Mouse (Mus musculus): ENCODE data around the gene Cat. TPM values are rescaled to one million over a fixed set of nuclear protein-coding genes. Genes with fewer than 3 reads are reported as not detected.

Cat gene
- 103 and 105 TPM in 2 replicates for polyA plus RNA-seq (2011; ENCODE audit: insufficient read depth, insufficient read length, low read depth, missing spikeins)

- H3K9me3 ChIP-seq (replicated peaks; ENCODE audit: control insufficient read depth, insufficient read depth, low read length, poor library complexity, severe bottlenecking): no peaks in the 10 kb centered on the region
Measured at GRCm38 (mm10) chr2:103484617-103485401, at the start of gene Cat. Gene Cat (minus strand): TSS chr2:103485160.

GRCm38 (mm10) chr2:103525596-103525995, 40.6 kb upstream of the Cat start:
- H3K36me3 ChIP-seq (ENCODE audit: control insufficient read depth, insufficient read depth, low read length, poor library complexity, severe bottlenecking): no peaks in the 10 kb centered on the region
- no peaks in the 10 kb centered on the region for H3K27me3 ChIP-seq (ENCODE audit: control insufficient read depth, insufficient read depth, low read length, poor library complexity, severe bottlenecking)
- no peak overlapping the region for H3K4me3 ChIP-seq (ENCODE audit: low read depth, low read length)
- no peak for TF ChIP-seq EP300 (IDR thresholded peaks at IDR 0.05; ENCODE audit: insufficient read depth, low read depth, low read length)
- TF ChIP-seq POLR2A (IDR thresholded peaks at IDR 0.05; ENCODE audit: insufficient read depth, low read length): no peak
- no peak for TF ChIP-seq CTCF (IDR thresholded peaks at IDR 0.05; ENCODE audit: low read depth, low read length)
- no peaks in the 10 kb centered on the region for H3K4me1 ChIP-seq (ENCODE audit: control insufficient read depth, insufficient read depth, low read length)
- H3K27ac ChIP-seq (ENCODE audit: insufficient read depth, low read length): no peak overlapping the region
- no peak overlapping the region for H3K9ac ChIP-seq (ENCODE audit: low read depth, poor library complexity, severe bottlenecking)
- 0 out of 2 replicates have a peak, but pooled peaks cover 2% of the 10 kb centered on the region for H3K9me3 ChIP-seq (replicated peaks; ENCODE audit: control insufficient read depth, insufficient read depth, low read length, poor library complexity, severe bottlenecking)

More at GRCm38 (mm10) chr2:103484617-103485401, at the start of gene Cat:
- Histone ChIP-seq H3K27me3 (ENCODE audit: control insufficient read depth, insufficient read depth, low read length, poor library complexity, severe bottlenecking) (no peaks in the 10 kb centered on the region), H3K4me1 (ENCODE audit: control insufficient read depth, insufficient read depth, low read length) (peaks cover 2% of the 10 kb centered on the region), H3K36me3 (ENCODE audit: control insufficient read depth, insufficient read depth, low read length, poor library complexity, severe bottlenecking) (no peaks in the 10 kb centered on the region), H3K27ac (ENCODE audit: insufficient read depth, low read length) (no peak within 1 kb of the TSS), H3K9ac (ENCODE audit: low read depth, poor library complexity, severe bottlenecking) (peak within 1 kb of the TSS; percentile 62), H3K4me3 (ENCODE audit: low read depth, low read length) (peak within 1 kb of the TSS; percentile 90)
- TF ChIP-seq POLR2A (IDR thresholded peaks at IDR 0.05; ENCODE audit: insufficient read depth, low read length): peak; percentile 91
- TF ChIP-seq CTCF (IDR thresholded peaks at IDR 0.05; ENCODE audit: low read depth, low read length): no peak

GRCm38 (mm10) chr2:103516472-103516871, 31.5 kb upstream of the Cat start:
- Histone ChIP-seq H3K9ac (ENCODE audit: low read depth, poor library complexity, severe bottlenecking) (no peak overlapping the region), H3K4me3 (ENCODE audit: low read depth, low read length) (no peak overlapping the region), H3K27me3 (ENCODE audit: control insufficient read depth, insufficient read depth, low read length, poor library complexity, severe bottlenecking) (no peaks in the 10 kb centered on the region), H3K4me1 (ENCODE audit: control insufficient read depth, insufficient read depth, low read length) (no peaks in the 10 kb centered on the region), H3K9me3 (replicated peaks; ENCODE audit: control insufficient read depth, insufficient read depth, low read length, poor library complexity, severe bottlenecking) (no peaks in the 10 kb centered on the region), H3K27ac (ENCODE audit: insufficient read depth, low read length) (no peak overlapping the region), H3K36me3 (ENCODE audit: control insufficient read depth, insufficient read depth, low read length, poor library complexity, severe bottlenecking) (no peaks in the 10 kb centered on the region)
- TF ChIP-seq POLR2A (IDR thresholded peaks at IDR 0.05; ENCODE audit: insufficient read depth, low read length) (no peak), CTCF (IDR thresholded peaks at IDR 0.05; ENCODE audit: low read depth, low read length) (no peak), EP300 (IDR thresholded peaks at IDR 0.05; ENCODE audit: insufficient read depth, low read depth, low read length) (no peak)

GRCm38 (mm10) chr2:103515513-103516180, 30.7 kb upstream of the Cat start:
- Histone ChIP-seq H3K27me3 (ENCODE audit: control insufficient read depth, insufficient read depth, low read length, poor library complexity, severe bottlenecking) (no peaks in the 10 kb centered on the region), H3K36me3 (ENCODE audit: control insufficient read depth, insufficient read depth, low read length, poor library complexity, severe bottlenecking) (no peaks in the 10 kb centered on the region), H3K9me3 (replicated peaks; ENCODE audit: control insufficient read depth, insufficient read depth, low read length, poor library complexity, severe bottlenecking) (no peaks in the 10 kb centered on the region), H3K27ac (ENCODE audit: insufficient read depth, low read length) (no peak overlapping the region), H3K9ac (ENCODE audit: low read depth, poor library complexity, severe bottlenecking) (no peak overlapping the region), H3K4me3 (ENCODE audit: low read depth, low read length) (no peak overlapping the region), H3K4me1 (ENCODE audit: control insufficient read depth, insufficient read depth, low read length) (no peaks in the 10 kb centered on the region)
- TF ChIP-seq CTCF (IDR thresholded peaks at IDR 0.05; ENCODE audit: low read depth, low read length): no peak
- TF ChIP-seq POLR2A (IDR thresholded peaks at IDR 0.05; ENCODE audit: insufficient read depth, low read length): no peak
- TF ChIP-seq EP300 (IDR thresholded peaks at IDR 0.05; ENCODE audit: insufficient read depth, low read depth, low read length): no peak

GRCm38 (mm10) chr2:103512066-103512795, 27.3 kb upstream of the Cat start:
- Histone ChIP-seq H3K9me3 (replicated peaks; ENCODE audit: control insufficient read depth, insufficient read depth, low read length, poor library complexity, severe bottlenecking) (no peaks in the 10 kb centered on the region), H3K27ac (ENCODE audit: insufficient read depth, low read length) (no peak overlapping the region), H3K36me3 (ENCODE audit: control insufficient read depth, insufficient read depth, low read length, poor library complexity, severe bottlenecking) (no peaks in the 10 kb centered on the region), H3K4me1 (ENCODE audit: control insufficient read depth, insufficient read depth, low read length) (no peaks in the 10 kb centered on the region), H3K9ac (ENCODE audit: low read depth, poor library complexity, severe bottlenecking) (no peak overlapping the region), H3K4me3 (ENCODE audit: low read depth, low read length) (no peak overlapping the region), H3K27me3 (ENCODE audit: control insufficient read depth, insufficient read depth, low read length, poor library complexity, severe bottlenecking) (no peaks in the 10 kb centered on the region)
- no peak for TF ChIP-seq EP300 (IDR thresholded peaks at IDR 0.05; ENCODE audit: insufficient read depth, low read depth, low read length)
- no peak for TF ChIP-seq POLR2A (IDR thresholded peaks at IDR 0.05; ENCODE audit: insufficient read depth, low read length)
- TF ChIP-seq CTCF (IDR thresholded peaks at IDR 0.05; ENCODE audit: low read depth, low read length): no peak

Data from ES-Bruce4 (cell line).